Mouse (Mus musculus): Measurements from ENCODE around the gene Gm5591. TPM values are rescaled to one million over a fixed set of nuclear protein-coding genes. Genes with fewer than 3 reads are reported as not detected.
"Not testable (repeated sequence)": the region's sequence is repeated elsewhere in the genome, so short reads cannot be mapped to it uniquely, and the experiment has no call there.

Gene Gm5591
- not detected in 2 replicates for polyA plus RNA-seq (2015; fragmentation: Nextera tagmentation; extraction: Ambion mirVana)

GRCm38 (mm10) chr7:38528093-38528492 lies at the start of gene Gm5591:
Gene Gm5591 (minus strand): TSS chr7:38528193.
- not testable (repeated sequence) for H3K27me3 ChIP-seq (ENCODE audit: control insufficient read depth, insufficient read depth, low read length); H3K4me2 ChIP-seq (ENCODE audit: low read depth, low read length); H3K9ac ChIP-seq (ENCODE audit: low read length); H3K27ac ChIP-seq (ENCODE audit: low read length); H3K36me3 ChIP-seq (ENCODE audit: control insufficient read depth, insufficient read depth); H3K4me3 ChIP-seq (ENCODE audit: low read length); H3K4me1 ChIP-seq (ENCODE audit: control insufficient read depth, insufficient read depth, low read length); H3K9me3 ChIP-seq (replicated peaks; ENCODE audit: control insufficient read depth, low read length); ATAC-seq (replicated peaks; ENCODE audit: extremely low read depth, insufficient read depth, low FRiP score)
- WGBS, result 61% methylated on average over 2 of the region's 2 CpGs

GRCm38 (mm10) chr7:38488468-38488867 lies 39.5 kb downstream of the Gm5591 start:
- H3K36me3 ChIP-seq (ENCODE audit: control insufficient read depth, insufficient read depth); H3K4me1 ChIP-seq (ENCODE audit: control insufficient read depth, insufficient read depth, low read length); H3K4me3 ChIP-seq (ENCODE audit: low read length); H3K27me3 ChIP-seq (ENCODE audit: control insufficient read depth, insufficient read depth, low read length); H3K27ac ChIP-seq (ENCODE audit: low read length); H3K4me2 ChIP-seq (ENCODE audit: low read depth, low read length); H3K9me3 ChIP-seq (replicated peaks; ENCODE audit: control insufficient read depth, low read length); H3K9ac ChIP-seq (ENCODE audit: low read length); ATAC-seq (replicated peaks; ENCODE audit: extremely low read depth, insufficient read depth, low FRiP score): not testable (repeated sequence)
- WGBS, result 67% methylated on average over 1 of the region's 1 CpGs

Data from heart, embryonic 16.5 days (tissue).